Mouse (Mus musculus): ENCODE data around the gene Chchd6.

The Chchd6 gene

DNA sequence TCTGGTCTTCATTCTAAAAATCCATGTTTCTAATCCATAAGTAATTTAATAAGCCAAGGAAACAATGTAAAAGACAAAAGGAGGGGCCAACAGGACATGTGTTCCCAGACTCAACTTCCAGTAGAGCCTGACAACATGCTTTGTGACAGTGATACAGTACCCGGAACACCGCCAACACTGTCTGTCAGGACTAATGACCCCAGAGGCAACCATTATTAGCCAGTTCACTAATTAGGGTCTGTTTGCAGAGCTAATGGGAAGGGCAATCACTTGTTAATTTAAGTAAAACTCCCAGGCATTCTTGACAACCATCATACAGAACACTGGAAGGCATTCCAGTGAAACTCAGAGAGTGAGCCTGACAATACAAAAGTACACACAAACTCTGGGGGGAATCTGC lies 193.0 kb downstream of the Chchd6 start:
- no peak for DNase-seq

- DNase-seq, result peak in 1 of 2 experiments; percentile 30
These were observed 195.9 kb downstream of the Chchd6 start for GRCm38 (mm10) chr6:89399564-89399963.

DNA sequence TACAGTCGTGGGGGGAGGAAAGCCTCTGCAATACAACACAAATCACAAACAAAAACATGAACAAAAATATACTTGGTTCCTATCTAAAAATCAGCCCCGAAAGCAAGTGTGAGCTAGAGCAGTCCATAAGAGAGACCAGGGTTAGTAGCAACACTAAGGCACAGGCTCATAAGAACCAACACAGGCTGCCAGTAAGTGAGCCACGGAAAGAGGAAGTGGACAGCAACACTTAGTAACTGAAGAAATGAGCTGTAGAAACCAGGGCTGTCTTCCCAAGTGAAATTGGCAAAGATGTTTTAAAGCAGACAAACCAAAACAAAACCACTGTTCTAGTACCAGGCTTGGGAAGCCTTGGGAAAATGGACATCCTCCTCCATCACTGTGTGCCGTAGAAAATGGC lies 197.5 kb downstream of the Chchd6 start:
- DNase-seq, result no peak

- no peak for DNase-seq
These were observed 201.6 kb downstream of the Chchd6 start for GRCm38 (mm10) chr6:89393820-89394219.

DNA sequence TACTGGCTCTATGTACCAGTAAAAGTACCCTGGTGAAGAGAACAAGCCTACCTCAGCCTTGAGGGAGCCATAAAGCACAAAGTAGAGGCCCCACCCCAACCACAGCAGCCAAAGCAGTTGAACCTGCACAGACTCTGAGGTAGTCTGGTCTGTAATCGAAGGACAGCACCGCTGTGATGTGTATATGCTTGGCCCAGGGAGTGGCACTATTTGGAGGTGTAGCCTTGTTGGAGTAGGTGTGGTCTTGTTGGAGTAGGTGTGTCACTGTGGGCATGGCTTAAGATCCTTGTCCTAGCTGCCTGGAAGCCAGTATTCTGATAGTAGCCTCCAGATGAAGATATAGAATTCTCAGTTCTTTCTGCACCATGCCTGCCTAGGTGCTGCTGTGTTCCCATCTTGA lies 203.2 kb downstream of the Chchd6 start:
- no peak for DNase-seq

DNA sequence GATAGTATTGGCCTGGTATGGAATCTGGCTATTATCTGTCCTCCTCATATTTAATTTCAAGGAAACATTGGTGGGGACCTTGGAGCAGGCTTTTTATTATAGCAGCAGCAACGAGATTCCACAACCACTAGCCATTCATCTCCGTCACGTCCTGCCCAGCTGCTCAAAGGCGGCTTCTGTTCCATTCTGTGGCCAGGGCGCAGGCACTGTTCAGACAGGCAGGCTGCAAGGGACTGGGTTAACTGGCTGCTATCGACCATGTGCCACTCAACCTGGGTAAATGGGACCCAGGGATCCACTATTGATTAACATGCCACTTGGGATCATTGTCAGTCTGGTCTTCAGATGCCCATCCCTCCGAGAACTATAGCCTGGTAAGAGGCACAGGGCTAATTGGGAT lies 205.7 kb downstream of the Chchd6 start:
- no peak for DNase-seq

- no peak for DNase-seq
These were observed 208.5 kb downstream of the Chchd6 start for GRCm38 (mm10) chr6:89386956-89387355.

- no peak for DNase-seq
These were observed 210.8 kb downstream of the Chchd6 start for GRCm38 (mm10) chr6:89384699-89385098.

- no peak for DNase-seq
These were observed 213.6 kb downstream of the Chchd6 start for GRCm38 (mm10) chr6:89381851-89382250.

DNA sequence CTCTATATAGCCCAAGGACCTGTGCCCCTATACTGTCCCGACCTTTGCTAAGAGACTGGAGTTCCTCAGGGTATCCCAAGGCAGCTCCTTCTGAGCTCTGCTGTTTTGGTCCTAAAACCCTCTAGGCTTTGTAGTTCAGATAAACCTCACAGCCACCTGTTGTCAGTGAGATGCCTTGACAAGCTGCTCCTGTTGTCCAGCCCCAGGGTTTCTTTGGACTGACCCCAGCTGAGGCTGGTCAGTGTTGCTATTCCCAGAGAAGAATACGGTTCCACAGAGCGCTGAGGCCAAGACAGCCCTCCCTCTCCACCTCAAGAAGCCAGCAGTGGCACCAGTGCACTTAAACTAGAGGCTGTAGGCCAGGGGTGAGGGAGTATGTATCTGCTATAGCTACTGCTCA lies 214.3 kb downstream of the Chchd6 start:
- peak in 1 of 2 experiments; percentile 25 for DNase-seq

GRCm38 (mm10) chr6:89380751-89381150 lies 214.7 kb downstream of the Chchd6 start:
- no peak for DNase-seq

- DNase-seq, result no peak
These were observed 217.2 kb downstream of the Chchd6 start for GRCm38 (mm10) chr6:89378264-89378663.

DNA sequence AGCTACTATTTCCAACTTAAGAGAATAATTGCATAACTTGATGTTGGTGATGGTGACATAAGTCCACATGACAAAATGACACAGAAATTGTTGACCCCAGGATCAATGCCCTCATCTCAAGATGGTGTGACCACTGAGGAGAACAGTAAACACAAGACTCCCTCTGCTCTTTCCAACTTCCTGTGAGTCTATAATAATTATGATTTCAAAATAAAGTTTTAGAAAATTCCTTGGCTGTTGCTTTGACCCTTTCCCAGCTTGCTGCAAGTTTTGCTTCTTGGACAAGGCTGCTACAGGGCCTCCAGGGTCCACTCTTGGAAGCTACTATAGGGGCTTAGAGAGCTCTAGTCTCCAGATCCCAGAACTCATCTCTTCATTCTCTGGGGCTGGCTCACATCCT lies 226.6 kb downstream of the Chchd6 start:
- DNase-seq, result no peak

- DNase-seq, result no peak
These were observed 231.1 kb downstream of the Chchd6 start for GRCm38 (mm10) chr6:89364342-89364741.

- no peak for DNase-seq
These were observed 232.4 kb downstream of the Chchd6 start for GRCm38 (mm10) chr6:89363107-89363451.

DNA sequence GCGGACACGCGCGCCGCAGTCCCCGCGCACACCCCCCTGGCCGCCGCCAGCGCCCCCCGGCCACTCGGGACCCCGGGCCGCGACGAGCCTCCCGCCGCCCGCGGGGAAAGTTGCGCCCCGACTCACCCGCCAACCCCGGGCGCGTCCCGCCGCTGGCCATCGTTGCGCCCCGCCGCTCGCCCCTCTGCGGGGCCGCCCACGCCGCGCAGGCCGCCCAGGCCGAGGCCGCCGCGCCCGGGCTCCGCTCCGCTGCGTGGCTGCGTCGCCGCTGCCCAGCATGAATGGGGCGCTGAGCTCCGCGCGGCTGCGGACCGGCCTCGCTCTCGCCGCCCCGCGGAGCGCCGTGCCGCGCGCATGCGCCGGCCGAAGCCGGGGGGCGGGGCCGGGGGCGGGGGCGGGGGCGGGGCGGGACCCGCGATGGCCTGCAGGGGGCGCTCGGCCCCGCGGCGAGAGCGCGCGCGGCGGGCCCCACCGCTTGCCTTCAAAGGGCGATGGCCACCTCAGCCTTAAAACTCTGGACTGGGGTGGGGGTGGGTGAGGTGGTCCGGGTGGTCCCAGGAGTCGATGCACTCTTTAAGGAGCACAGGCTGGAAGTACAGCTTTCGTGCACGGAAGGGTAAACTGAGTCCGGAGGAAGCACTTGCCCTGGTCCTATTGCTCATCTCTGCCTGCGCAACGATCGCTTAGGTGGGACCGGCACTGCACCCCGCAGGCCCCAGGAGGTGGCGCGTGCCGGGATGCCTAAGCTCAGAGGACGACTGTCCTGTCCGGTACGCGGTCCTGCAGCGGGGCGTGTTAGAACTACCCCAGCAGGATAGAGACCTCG lies 233.0 kb downstream of the Chchd6 start, which contains the start of gene Plxna1:
Gene Plxna1 (minus strand): TSS at position 340 of the 826 bp plus-strand sequence.
- peak; percentile 73 to 79 for DNase-seq

- DNase-seq, result peak; percentile 52 to 54
These were observed 233.8 kb downstream of the Chchd6 start for GRCm38 (mm10) chr6:89361418-89362280.

DNA sequence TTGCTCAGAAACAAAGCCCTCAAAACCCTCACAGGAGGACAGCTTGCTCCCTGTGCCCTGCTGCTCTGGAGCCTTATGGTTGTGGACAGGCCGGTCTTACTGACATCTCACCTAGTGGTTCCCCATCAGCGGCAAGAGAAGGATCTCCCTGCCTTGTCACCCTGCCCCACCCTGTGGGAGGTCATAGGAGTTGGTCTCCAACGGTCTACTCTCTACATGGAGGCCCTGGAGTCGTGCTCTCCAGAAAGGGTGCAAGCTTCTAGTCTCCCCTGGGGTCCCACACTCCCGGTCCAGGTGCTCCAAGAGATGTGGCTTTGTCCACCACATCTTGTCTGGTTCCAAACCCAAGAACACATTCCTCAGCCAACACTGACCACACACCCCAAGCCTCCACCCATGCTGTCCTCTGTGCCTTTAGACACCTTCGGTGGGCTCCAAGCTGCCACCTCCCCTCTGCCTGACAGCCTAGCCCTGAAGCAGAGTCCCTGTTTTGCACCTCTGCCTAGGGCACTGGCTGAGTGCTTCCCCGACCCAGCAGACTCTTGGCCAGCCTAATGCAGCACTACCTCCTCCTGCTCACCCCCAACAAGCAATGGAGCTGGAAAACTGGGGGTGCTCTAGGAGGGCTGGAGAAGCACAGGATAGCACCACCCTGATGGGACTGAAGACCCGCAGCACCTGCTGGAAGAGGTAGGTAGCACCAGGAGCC lies 234.6 kb downstream of the Chchd6 start:
- DNase-seq, result peak in 1 of 2 experiments; percentile 34

GRCm38 (mm10) chr6:89359771-89360708 lies 235.4 kb downstream of the Chchd6 start:
- peak; percentile 65 for DNase-seq

DNA sequence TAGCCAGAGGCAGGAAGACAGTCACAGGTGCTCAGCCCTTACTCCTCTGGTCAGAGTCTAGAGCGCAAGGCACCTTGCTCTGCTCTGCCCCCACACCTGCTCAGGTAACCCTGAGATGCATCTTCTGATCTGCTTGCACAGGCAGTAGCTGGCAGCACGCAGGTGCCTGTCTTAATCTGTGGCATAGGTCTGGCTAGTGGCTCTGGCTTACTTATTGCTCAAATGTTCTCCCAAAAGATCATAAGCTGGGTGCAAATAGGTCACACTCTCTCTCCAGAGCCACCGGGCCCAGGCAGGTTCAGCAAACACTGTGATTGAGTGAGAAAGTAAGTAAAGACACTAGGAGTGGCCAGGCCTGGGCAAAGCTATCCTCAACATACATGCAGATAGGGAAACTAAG lies 236.3 kb downstream of the Chchd6 start:
- peak in 1 of 2 experiments; percentile 5 for DNase-seq

DNA sequence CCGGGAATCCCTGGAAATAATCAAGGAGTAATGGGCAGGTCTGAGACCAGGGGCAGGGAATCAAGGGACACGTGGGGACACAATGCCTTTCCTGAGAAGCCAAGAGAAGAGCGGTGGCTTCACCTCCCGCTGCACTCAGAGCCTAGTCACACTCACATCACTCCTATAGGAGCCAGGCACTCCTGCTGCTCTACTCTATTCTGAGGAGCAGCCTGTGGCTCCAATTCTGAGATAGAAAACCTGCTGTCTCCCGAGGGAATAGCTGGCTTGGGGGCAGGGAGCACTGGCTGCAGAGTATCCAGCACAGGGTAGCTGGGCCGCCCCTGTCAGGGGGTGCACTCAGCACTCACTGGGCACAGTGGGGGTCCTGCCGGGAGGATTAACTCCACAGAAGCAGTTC lies 239.8 kb downstream of the Chchd6 start:
- DNase-seq, result peak in 1 of 2 experiments; percentile 14

- DNase-seq, result no peak
These were observed 240.7 kb downstream of the Chchd6 start for GRCm38 (mm10) chr6:89354726-89355125.

Data from cerebellum, postnatal 14 days (tissue).